Mouse (Mus musculus) spleen, adult 2 months (tissue): ENCODE results near the gene Tmem182.

Experiments used
- CTCF ChIP-seq: fragments of 200-500 bp; IDR thresholded peaks from 2 replicates; pipeline ENCODE4 v1.5.1; 2011; ENCODE audit warnings: mild to moderate bottlenecking, inconsistent platforms; ENCODE audit not compliant: insufficient read depth, insufficient read length, insufficient replicate concordance; ENCODE audit errors: extremely low read depth
- POLR2A ChIP-seq: fragments of 200-500 bp; IDR thresholded peaks from 2 replicates; pipeline ENCODE4 v1.6.1; 2011; ENCODE audit warnings: low read depth, low read length, inconsistent platforms

DNA sequence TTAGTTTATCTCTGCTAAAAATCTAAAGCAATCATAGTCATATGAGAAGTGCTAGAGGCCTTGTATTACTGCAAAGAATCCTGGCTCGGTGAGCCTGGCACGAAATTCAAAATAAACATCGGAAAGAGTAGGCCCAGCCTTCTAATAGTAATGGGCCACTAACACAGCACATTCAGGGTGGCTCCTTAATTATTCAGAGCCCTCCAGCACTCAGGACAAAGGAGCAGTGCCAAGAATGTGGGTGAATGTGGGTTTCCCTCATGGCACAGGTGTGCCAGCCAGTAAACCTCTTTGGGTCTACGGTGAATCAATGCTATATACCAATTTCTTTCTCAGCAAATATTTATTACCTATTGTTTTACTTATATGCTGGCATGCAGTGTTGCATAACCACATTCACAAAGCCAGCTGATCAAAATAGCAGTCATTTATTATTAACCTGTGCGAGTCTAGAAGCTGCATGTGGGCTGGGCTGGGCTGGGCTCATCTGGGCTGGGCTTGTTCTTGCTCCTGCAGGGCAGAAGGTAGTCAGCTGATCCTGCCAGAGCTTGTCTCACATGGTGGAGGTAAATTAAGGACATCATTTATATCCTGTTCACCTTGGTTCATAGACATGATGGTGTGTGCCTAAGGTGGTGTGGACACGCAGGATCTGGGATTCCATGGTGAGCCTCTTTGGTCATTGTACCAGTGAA is 45.5 kb upstream of the Tmem182 start:
- TF ChIP-seq CTCF (no peak), POLR2A (no peak)
